Mouse (Mus musculus) lung, postnatal 10 days (tissue): Measurements from ENCODE around the gene Tmprss6.
A peak's percentile ranks its signal among the peaks of the same experiment; 100 is the strongest.

ENCODE experiments used
- DNase-seq: peaks from one replicate; pipeline ENCODE4 v3.0.0; 2021

Gene Tmprss6

DNA sequence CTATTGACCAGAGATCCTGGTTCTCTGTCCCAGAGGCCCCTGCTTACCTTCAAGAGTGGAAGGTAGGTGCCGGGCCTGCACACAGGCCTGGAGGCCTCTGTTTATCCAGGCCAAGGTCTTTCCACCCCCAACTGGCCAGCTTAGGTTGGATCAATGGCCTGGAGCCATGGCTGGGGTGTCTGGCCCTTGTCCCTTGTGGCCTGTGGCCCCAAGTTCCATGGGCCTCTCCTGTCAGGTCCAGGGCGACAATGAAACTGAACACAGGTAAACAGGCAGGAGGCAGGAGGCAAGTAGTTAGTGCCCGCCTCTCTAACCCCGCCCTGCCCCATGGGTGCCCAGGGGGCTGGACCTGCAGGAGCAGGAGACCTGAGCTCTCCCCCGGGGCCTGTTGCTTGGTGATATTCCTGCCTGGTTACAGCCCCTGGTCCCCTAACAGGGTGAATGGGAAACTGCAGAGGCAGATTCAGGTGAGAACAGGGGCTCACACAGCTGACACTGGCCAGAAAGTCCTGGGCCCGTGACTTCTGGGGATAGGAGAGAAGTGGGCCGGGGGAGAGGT is at the start of gene Tmprss6:
Gene Tmprss6, minus strand, starts transcription at position 256 of the 559 bp plus-strand sequence.
- DNase-seq: no peak

DNA sequence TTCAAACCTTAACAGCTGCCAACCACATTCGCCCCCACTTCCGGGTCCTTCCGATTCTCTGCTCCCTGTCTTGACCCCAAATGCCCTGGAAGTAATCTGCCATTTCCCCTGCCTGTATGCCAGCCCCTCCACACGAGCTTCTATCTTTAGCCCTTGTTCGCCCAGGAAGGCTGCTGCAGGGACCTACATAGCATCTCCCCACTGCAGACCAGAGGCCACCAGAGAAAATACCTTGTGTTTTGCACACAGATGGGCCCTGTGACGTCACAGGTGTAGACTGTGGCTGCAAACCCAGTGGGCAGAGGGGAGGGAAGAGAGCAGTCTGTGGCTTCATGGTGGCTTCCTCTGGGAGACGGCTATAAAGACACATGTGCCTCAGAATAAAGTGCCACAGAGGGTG is 49.8 kb upstream of the Tmprss6 start:
- DNase-seq: peak; percentile 29

DNA sequence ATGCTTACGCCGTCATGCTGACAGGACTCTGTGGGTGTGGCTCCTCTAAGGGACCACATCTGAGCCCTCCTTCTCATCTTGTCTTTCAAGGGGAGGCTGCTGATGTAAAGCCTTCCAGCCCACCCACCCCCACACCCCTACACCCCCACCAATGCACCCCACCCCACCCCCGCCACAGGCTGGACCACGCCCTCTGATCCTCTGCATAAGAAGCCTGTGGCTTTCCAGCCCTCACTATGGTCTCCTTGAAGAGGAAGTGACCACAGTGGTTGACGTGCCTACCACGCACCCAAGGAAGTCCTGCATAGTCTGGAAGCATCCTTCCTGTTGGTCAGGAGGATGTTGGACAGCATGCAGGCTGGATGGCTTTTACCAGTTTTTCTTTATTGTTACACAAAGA is 47.3 kb upstream of the Tmprss6 start:
- DNase-seq: peak; percentile 17

GRCm38 (mm10) chr15:78514393-78515146 is 46.1 kb upstream of the Tmprss6 start:
- DNase-seq: peak; percentile 86

DNA sequence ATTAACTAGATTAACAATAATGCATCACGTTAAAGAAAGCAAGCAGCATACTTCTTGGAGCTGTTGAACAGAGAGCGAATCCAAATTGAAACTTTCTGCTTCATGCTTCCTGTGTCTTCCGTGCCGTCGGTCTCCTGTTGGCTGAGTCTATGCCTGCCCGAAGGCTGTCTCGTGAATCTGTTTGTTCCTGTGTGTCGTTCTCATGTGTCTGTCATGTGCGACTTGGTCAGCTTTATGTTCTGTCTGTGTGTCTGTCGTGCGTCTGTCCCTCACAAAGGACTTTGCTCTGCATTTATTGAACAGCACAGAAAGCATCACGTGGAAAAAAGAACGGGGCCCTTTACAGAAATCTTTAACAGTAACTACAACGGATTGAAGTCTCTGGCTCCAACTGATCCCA is 44.6 kb upstream of the Tmprss6 start:
- DNase-seq: no peak

DNA sequence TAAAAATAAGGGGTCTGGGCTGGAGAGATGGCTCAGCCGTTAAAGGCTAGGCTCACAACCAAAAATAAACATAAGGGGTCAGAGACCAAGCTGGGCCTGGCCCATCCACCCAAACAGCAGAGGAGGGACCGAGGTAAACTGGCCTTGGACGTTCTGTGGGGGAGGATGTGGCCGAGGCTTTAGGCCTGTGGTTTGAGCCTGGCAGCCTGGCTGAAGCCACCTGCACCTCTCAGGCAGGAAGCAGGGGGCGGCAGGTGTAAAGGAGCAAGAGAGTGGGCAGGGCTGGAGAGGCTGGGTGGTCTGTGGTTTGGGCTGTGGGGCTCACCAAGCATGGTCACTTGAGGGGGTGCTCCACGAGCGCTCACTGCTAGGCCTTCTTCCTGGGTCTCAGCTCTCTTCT is 43.5 kb upstream of the Tmprss6 start:
- no peak for DNase-seq

DNA sequence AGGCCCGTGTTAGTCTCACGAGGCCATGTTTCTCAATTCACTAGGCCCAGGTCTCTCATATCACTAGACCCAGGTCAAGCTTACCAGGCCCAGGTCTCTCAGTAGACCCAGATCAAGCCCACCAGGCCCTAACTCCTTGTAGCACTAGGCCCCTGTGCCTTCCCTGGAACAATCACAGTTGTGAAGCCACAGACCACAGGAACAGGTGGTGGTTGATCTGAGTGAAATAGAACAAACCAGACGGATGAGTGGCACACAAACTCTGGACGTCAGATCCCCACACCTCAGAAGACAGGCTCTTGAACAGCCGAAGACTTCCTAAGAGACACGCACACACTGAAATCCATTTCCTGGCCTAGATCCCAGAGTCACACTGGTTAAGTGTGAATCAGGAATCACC is 42.3 kb upstream of the Tmprss6 start:
- no peak for DNase-seq

- no peak for DNase-seq
Measured at GRCm38 (mm10) chr15:78510121-78510576, 41.7 kb upstream of the Tmprss6 start.

DNA sequence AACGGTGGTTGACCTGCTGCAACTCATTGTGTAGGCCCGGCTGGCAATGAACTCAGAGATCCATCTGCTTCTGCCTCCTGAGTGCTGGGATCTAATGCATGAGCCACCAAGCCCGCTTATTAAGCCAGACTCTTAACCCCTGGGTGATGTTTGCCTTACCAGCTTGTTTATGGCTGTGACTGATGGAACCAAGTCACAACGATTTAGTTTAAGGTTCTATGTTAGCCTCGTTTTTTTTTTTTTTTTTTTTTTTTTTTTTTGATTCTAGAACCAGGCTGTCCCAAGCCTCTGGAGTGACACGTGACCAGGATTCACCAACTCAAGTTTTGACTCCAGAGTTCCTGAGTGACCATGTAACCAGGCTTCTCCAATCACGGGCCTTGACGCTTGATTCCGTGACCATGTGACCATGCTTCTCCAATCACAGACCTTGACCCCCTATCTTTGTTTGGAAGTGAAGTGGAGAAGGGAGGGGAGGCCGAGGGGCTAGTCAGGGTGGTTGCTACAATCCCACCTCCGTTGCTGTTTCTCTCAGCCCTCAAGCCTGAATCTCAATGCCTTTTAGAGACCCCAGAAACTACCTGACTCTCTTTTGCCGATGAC is 41.0 kb upstream of the Tmprss6 start:
- DNase-seq: no peak

DNA sequence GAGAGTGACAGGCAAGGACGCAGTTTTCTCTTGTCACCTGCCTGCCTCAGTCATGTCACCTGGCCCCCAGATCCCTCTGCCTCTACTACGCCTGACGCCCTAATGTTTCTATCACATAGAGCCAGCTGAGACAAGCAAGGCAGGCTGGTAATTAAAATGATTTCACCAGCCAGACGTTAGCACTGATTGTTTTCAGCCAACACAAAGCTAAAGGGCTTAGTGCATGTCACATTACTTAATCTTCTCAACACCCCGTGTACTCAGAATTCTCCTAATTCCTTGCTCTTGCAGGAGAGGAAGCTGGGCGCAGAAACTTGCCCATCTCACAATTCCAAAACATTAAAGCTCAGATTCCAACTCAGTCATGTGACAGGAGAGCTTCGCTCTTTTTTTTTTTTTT is 40.0 kb upstream of the Tmprss6 start:
- no peak for DNase-seq

DNA sequence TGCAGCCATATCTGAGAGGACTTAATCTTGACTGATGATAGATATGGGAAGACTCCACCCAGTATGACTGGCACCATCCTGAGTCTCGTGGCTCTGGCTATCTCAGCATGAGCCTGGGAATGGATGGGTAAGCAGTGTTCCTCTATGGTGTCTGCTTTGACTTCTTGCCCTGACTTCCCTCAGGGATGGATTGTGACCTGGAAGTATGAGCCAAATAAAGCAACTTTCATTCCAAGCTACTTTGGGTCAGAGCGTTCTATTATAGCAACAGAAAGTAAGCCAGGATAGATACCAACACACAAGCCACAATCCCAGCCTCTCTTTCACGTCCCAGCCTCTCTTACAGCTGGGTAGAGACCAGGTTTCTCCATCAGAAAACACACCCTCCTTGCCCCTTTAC is 37.1 kb upstream of the Tmprss6 start:
- DNase-seq: no peak

DNA sequence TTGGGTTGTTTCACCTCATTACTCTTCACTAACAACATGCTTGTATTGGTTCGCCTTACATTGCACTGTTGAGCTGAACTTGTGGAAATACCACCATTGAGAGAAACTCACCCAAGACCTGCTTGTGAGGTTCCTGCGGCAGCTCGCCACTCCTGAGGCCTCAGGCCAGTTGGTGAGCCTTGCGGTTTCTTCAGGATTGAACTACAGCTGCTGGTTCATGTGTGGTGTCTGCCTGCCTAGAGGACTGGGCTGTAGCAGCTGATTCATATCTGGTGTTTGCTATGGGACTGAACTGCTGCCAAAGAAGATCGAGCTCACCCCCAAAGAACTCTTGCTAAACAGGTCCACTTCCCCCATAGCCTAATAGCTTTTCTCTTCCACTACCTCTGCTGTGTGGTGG is 36.4 kb upstream of the Tmprss6 start:
- no peak for DNase-seq

GRCm38 (mm10) chr15:78504013-78504412 is 35.6 kb upstream of the Tmprss6 start:
- no peak for DNase-seq

DNA sequence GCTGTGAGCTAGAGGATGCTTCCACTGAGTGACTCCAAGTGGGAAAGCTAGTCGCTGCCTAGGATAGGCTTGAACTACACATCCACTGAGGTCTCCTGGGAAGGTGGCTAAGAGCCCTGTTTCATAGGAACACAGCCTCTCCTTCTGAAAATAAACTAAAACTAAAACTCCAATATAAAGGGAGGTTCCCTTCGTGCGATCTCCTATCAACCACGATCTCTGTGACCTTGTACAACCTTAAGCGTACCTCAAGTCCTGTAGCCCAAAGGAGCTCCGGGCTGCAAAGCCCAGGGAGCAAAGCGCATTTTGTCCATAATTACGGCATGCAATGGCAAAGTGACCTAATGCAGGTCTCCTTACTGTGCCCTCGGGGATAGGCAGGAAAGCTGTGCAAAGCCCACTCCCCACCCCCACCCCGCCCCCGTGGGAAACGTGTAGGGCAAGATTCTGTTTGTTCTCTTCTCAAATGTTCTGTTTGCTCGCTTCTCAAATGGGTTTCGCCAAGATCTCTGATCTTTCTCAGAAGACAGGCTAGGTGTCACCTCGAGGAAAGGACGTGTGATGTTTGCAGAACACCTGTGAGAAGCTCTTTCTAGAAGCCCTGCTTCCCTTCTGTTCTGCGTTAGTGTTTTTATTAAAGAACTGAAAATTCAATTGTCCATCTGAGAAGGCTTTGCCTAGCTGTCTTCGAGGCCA is 34.2 kb upstream of the Tmprss6 start:
- no peak for DNase-seq

GRCm38 (mm10) chr15:78494968-78495406 is 26.6 kb upstream of the Tmprss6 start, which contains the start of gene Il2rb:
TSS of gene Il2rb (minus strand) at chr15:78495271.
- no peak for DNase-seq

GRCm38 (mm10) chr15:78493401-78494010 is 25.1 kb upstream of the Tmprss6 start:
- no peak for DNase-seq

DNA sequence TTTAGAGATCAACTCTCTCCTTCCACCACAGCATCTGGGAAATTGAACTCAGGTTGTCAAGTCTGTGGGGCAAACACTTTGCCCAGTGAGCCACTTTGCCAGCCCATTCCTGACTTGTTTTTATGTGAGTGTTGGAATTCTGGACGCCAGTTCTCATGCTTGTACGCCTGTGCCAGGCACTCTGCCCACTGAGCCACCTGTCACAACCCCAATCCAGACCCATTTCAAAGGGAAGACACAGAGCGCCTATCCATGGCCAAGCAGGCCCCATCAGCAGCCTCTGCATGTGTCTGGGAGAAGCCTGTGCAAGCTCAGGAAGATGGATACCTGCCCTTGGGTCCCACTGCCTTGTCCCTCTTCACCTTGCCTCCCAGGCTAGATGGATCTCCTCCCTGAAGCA is 22.9 kb upstream of the Tmprss6 start:
- DNase-seq: no peak

- DNase-seq: no peak
Measured at GRCm38 (mm10) chr15:78489906-78490305, 21.5 kb upstream of the Tmprss6 start.

GRCm38 (mm10) chr15:78489248-78489647 is 20.8 kb upstream of the Tmprss6 start:
- DNase-seq: no peak

DNA sequence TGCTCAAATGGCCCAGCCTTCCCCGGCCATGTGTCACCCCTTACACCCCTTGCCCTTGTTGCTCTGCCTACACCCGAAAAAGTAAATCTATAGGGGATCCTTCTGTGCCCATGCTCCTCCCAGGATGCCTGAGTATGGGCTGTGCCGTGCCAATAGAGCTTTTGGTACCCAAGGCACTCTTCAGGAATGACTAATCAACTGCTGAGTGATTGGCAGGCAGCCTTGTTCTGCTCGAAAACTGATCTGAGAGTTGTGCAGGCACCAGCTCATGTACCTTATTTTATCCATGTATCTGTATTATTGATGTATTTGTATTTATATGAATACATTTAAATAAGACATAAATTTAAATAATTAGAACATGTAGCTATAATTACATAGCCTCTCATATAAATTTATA is 18.6 kb upstream of the Tmprss6 start:
- DNase-seq: no peak

- DNase-seq: no peak
Measured at GRCm38 (mm10) chr15:78486564-78486963, 18.1 kb upstream of the Tmprss6 start.

DNA sequence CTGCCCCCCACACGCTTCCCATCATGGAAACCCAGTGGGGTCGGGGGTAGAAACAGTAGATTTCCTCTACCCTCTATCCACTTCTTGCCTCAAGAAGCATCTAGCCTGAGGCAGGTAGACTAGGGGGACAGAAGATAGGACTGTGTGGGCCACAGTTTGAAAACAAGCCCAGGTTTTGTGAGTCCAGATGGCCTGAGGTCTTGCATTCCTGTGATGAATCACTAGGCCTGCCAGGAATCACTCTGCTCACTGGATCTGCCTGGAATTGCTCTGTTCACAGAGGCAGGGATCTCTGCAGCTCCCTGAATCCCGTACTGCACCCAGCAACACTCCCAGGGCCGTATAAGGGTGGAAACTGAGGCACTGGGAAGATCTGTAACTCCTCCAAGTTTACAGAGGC is 14.9 kb upstream of the Tmprss6 start:
- DNase-seq: no peak

GRCm38 (mm10) chr15:78482518-78482917 is 14.1 kb upstream of the Tmprss6 start:
- DNase-seq: no peak
